Mouse (Mus musculus) midbrain, embryonic 13.5 days (tissue): ENCODE measurements around the gene Tifa. TPM values are rescaled to one million over a fixed set of nuclear protein-coding genes. Genes with fewer than 3 reads are reported as not detected.

Source experiments
- ATAC-seq: fragments of 200-750 bp; cut with Nextera tagmentation; 2 replicates; pipeline ENCODE4 v1.8.0; 2017; ENCODE audit warnings: mild to moderate bottlenecking, moderate TSS enrichment, moderate library complexity
- H3K27ac ChIP-seq: fragments of 300-500 bp; sonication (generic); 2 replicates; pipeline ENCODE4 v1.5.1; 2015; ENCODE audit warnings: inconsistent platforms, mild to moderate bottlenecking, moderate library complexity
- H3K27me3 ChIP-seq: fragments of 300-500 bp; sonication (generic); 2 replicates; pipeline ENCODE4 v1.6.1; 2015; ENCODE audit warnings: mild to moderate bottlenecking, inconsistent platforms
- H3K36me3 ChIP-seq: fragments of 300-500 bp; sonication (generic); 2 replicates; pipeline ENCODE4 v1.6.1; 2015; ENCODE audit warnings: mild to moderate bottlenecking, inconsistent platforms
- H3K4me1 ChIP-seq: fragments of 300-500 bp; sonication (generic); replicated peaks from 2 replicates; pipeline ENCODE4 v1.6.1; 2015; ENCODE audit warnings: inconsistent platforms
- H3K4me2 ChIP-seq: fragments of 300-500 bp; sonication (generic); replicated peaks from 2 replicates; pipeline ENCODE4 v1.6.1; 2015; ENCODE audit warnings: moderate library complexity, mild to moderate bottlenecking, inconsistent platforms
- H3K4me3 ChIP-seq: fragments of 300-500 bp; sonication (generic); replicated peaks from 2 replicates; pipeline ENCODE4 v1.5.1; 2015; ENCODE audit warnings: mild to moderate bottlenecking, inconsistent platforms
- H3K9ac ChIP-seq: fragments of 300-500 bp; sonication (generic); replicated peaks from 2 replicates; pipeline ENCODE4 v1.6.1; 2015; ENCODE audit warnings: mild to moderate bottlenecking, inconsistent platforms
- H3K9me3 ChIP-seq: fragments of 300-500 bp; sonication (generic); 2 replicates; pipeline ENCODE4 v1.6.1; 2016; ENCODE audit warnings: mild to moderate bottlenecking, inconsistent platforms
- WGBS: fragments of 180-500 bp; shearing (Covaris S2); methylation state at CpG from one replicate; pipeline ENCODE4 v1.1.7; 2015; 5-methylcytosine and 5-hydroxymethylcytosine counted together
- polyA plus RNA-seq: library from polyadenylated mRNA; unstranded; fragments of >200 nt; fragmentation: Nextera tagmentation; extraction: Ambion mirVana; gene quantifications from 2 replicates; pipeline ENCODE4 v1.2.1, GENCODE M21; 2015

Tifa gene
- polyA plus RNA-seq, 1 experiment from 2014 or later: 3.7 TPM

DNA sequence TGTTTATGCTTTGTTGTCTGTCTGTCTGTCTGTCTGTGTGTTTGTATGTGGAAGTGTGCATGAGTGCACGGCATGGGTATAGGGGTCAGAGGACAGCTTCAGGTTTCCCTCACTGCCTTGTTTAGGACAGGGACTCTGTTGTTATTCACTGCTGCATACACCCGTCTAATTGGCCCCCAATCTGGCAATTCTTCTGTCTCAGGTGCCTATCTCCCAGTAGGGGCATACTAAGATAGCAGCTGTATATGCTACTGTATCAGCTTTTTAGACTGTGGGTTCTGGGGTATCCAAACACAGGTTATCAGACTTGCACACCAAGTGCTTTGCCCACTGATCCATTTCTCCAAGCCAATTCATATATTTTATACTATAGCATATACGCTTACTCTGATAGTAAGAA is 90.4 kb downstream of the Tifa start:
- no peak for ATAC-seq
- no peak overlapping the region for H3K4me3 ChIP-seq
- no peaks in the 10 kb centered on the region for H3K4me1 ChIP-seq
- no peak overlapping the region for H3K9ac ChIP-seq
- WGBS: 88% methylated on average over 3 of the region's 3 CpGs
- H3K36me3 ChIP-seq: no peaks in the 10 kb centered on the region
- H3K27ac ChIP-seq: no peak overlapping the region
- no peaks in the 10 kb centered on the region for H3K9me3 ChIP-seq
- no peak overlapping the region for H3K4me2 ChIP-seq
- H3K27me3 ChIP-seq: no peaks in the 10 kb centered on the region

DNA sequence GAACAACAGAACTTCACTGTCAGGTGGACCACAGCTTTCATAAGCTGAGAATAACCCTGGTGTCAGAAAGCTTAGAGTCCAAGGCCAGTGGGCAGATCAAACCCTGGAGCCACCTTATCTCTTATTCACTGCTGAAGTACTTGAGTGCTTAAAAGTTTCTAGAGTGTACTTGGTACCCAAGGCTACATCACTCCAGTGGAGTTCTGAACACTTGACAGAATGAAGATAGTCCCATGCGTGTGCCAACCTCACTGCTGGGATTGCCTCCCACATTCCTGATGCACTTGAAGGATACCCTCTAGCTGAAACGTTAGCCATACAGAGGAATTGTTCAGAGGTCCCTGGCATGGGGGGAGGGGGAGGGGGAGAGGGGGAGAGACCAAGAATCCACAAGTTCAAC is 92.1 kb downstream of the Tifa start:
- no peak overlapping the region for H3K9ac ChIP-seq
- WGBS: 67% methylated on average over 2 of the region's 2 CpGs
- H3K9me3 ChIP-seq: no peaks in the 10 kb centered on the region
- H3K36me3 ChIP-seq: no peaks in the 10 kb centered on the region
- no peaks in the 10 kb centered on the region for H3K27me3 ChIP-seq
- H3K4me1 ChIP-seq: no peaks in the 10 kb centered on the region
- H3K4me3 ChIP-seq: no peak overlapping the region
- no peak overlapping the region for H3K27ac ChIP-seq
- no peak overlapping the region for H3K4me2 ChIP-seq
- ATAC-seq: no peak

Other genes with a start within 250 kb of the Tifa start
- gene Larp7, start 236.5 kb upstream of the Tifa start, polyA plus RNA-seq: 45.0 and 50.4 TPM in 2 replicates
- gene Zgrf1, start 236.3 kb upstream of the Tifa start, polyA plus RNA-seq: 6.3 and 7.0 TPM in 2 replicates
- 58.3 and 67.5 TPM in 2 replicates for gene Neurog2, start 156.7 kb upstream of the Tifa start, polyA plus RNA-seq
- gene Alpk1, start 9.3 kb upstream of the Tifa start, polyA plus RNA-seq: 0.76 and 1.0 TPM in 2 replicates
- gene Ap1ar, start 47.7 kb downstream of the Tifa start, polyA plus RNA-seq: 70.8 and 75.9 TPM in 2 replicates
- gene Fam241a, start 106.5 kb downstream of the Tifa start, polyA plus RNA-seq: 4.8 and 6.6 TPM in 2 replicates